Mouse (Mus musculus) WW6 (cell line): ENCODE data around the gene Dnah6.

ENCODE experiments used
- DNase-seq: peaks from one replicate; pipeline ENCODE4 v3.0.0-alpha.2; 2013; ENCODE audit warnings: low read depth, low spot score

Dnah6 gene

GRCm38 (mm10) chr6:73143403-73143802 is 78.0 kb downstream of the Dnah6 start:
- DNase-seq: no peak

GRCm38 (mm10) chr6:73142776-73143175 is 78.7 kb downstream of the Dnah6 start:
- no peak for DNase-seq

DNA sequence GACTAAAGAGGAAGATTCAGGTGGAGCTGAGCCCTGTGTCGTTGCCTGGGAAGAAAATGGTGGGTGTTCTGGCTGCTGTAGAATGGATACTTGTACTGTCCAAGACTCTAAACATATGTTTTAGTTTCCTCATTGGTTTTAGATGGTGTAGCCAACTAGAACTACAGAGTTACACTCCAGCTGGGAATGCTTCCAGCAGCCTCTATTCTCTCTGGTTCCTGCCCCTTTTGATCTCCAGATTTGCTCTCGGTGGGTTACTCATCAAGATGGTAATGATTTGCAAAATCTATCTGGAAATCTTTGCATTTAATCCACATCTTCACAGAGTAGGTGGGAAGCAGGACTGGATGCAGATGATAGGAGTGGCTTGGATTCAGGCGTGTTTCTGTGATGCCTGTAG is 80.6 kb downstream of the Dnah6 start:
- DNase-seq: no peak

- no peak for DNase-seq
Observed at GRCm38 (mm10) chr6:73132784-73133183, 88.7 kb downstream of the Dnah6 start.

DNA sequence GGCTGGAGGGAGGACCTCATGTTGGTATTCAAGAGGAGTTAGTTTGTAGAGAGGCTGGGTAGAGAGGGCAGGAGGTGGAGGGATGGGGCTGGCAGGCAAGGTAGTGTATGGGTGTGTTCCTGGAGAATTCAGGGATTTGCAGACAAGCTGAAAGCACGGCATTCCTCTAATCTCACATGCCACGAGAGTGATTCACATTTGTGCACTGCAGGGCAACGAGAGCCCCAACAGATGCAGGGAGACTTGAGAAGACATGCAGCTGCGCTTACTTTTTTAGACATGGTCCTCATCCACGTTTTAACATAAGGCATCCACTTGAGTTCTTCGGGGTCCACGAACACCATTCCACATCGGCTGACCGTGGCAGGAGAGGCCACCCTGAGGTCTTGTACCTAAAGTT is 93.9 kb downstream of the Dnah6 start:
- DNase-seq: no peak

DNA sequence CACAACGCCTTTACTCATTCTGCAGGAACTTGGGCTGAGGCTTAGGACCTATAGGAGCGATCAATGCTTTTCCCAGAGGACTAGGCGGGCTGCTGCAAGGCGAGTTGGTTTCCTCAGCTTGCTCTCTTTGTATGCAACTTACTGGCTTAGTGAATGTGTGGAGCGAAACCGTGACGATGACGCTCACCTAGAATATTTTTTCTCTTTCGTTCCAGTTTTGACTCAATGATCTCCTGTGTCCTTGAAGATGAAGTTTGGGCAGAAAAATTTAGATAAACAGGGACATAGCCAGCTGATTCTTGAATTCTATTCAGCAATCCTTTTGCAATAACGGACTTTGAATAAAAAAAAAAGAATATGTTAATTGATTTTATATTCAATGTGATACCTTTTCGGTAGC is 101.1 kb downstream of the Dnah6 start:
- DNase-seq: no peak

- no peak for DNase-seq
Observed at GRCm38 (mm10) chr6:73113898-73114297, 107.6 kb downstream of the Dnah6 start.

- DNase-seq: no peak
Observed at GRCm38 (mm10) chr6:73113365-73113764, 108.1 kb downstream of the Dnah6 start.

- no peak for DNase-seq
Observed at GRCm38 (mm10) chr6:73093133-73093532, 128.3 kb downstream of the Dnah6 start.

DNA sequence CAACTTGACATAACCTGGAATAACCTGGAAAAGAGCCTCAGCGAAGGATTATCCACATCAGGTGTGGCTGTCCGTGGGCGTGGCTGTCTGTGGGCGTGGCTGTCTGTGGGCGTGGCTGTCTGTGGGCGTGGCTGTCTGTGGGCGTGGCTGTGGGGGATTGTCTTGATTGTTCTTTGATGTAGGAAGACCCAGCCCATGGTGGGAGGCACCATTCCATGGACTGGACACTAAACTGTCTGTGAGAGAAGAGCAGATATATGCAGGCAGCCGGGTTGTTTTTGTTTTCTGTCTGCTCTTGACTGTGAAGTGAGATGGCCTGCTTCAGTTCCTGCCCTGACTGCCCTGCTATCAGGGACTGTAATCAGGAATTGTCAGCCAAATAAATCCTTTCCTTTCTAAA is 130.6 kb downstream of the Dnah6 start:
- DNase-seq: peak; percentile 7

- DNase-seq: no peak
Observed at GRCm38 (mm10) chr6:73082571-73082970, 138.9 kb downstream of the Dnah6 start.

DNA sequence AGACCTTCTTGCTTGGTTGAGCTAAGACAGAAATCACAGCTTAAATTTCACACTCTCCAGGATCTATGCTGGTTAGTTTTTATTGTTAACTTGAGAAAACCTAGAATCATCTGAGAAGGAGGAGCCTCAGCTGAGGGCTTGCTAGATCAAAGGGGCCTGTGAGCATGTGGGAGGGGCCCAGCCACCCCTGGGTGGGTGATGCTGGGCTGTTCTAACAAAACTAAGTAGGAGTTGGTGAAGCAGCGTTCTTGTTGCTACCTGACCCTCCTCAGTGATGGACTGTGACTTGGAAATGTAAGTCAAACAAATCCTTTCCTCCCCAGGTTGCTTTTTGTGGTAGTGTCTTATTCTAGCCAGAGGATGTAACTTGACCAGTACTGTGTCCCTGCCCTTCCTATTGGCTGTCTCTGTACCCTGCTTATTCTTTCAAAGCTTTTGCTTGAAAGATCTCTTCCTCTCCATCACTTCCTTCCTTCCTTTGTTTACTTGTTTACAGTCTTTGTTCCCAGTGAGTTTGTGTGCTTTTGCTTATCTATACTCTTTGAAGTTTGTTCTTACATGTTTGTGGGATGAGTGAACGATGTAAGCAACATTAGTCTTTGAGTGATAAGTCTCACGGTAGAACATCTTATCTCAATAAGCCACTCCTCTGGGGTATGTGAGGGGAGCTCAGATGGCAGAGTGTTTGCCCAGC is 149.2 kb downstream of the Dnah6 start:
- no peak for DNase-seq

GRCm38 (mm10) chr6:73071214-73071613 is 150.2 kb downstream of the Dnah6 start:
- DNase-seq: no peak

GRCm38 (mm10) chr6:73070663-73071062 is 150.8 kb downstream of the Dnah6 start:
- DNase-seq: no peak

DNA sequence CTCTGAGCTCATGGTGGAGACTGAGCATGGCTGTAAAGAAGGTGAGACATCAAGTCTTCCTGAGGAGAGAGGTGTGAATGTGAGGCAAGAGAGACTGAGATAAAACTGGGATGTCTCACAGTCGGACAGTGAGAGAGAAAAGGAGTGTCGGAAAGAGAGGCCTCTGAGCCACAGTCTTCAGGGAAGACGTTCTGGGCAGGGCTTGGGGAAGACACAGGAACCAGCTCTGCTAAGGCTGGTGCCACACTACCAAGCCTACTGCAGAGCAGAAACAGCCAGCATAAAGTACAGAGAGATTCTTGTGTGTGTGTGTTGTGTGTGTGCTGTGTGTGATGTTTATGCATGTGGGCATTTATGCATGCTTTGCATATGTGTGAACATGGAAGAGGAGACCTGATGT is 156.9 kb downstream of the Dnah6 start:
- DNase-seq: no peak

DNA sequence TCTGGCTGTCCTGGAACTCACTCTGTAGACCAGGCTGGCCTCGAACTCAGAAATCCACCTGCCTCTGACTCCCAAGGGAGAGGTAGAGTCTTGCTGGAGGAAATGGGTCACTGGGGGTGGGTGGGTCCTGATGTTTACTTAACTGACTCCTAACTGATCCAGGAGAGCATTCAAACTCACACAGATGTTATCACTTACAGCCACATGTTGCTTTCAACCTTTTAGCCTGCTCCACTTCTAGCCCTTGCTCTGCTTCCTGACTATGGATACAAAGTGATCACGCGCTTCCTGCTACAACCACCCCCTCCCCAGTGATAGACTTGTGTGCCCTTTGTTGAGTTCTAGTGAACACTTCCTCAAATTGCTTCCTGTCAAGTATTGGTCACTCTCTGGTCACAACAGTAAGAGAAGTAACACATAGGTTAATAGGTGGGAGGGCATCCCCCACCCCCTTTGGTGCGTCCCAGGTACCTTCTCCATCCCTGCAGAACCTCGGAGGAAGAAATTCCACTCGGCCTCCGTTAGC is 161.8 kb downstream of the Dnah6 start:
- no peak for DNase-seq

DNA sequence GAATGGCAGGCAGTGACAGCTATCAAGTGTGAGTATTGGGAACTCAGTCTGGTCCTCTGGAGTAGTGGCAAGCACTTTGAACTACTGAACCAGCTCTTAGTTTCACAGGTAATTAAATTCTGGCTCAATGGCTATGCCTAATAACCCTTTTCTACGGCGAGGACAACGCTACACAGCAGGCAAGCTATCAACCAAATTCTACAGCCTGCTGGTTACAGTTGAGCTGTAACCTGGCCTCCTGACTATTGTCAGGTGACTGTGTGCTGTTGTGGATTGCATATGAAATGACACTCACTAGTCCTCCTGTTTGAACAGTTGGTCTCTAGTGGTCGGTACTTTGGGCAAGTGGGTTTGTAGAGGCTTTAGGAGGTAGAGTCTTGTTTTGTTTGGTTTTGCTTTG is 162.3 kb downstream of the Dnah6 start:
- no peak for DNase-seq

- DNase-seq: no peak
Observed at GRCm38 (mm10) chr6:73055347-73055746, 166.1 kb downstream of the Dnah6 start.

DNA sequence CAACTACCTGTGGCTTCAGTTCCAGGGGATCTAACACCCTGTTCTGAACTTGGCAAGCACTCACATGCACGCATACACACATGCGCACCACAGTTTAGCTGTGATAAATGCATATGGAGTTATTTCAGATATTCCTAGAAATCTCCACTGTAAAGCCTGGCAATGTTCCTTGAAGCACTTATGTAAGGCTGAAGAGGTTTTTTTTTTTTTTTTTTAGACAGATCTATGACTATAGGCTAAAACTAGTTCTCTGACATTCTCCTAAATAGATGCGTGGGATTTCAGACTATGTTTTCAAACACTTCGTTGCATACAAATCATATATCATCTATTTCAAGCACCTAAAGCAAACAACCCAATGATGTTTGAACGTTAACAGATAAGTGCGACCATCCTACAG is 166.6 kb downstream of the Dnah6 start:
- no peak for DNase-seq

DNA sequence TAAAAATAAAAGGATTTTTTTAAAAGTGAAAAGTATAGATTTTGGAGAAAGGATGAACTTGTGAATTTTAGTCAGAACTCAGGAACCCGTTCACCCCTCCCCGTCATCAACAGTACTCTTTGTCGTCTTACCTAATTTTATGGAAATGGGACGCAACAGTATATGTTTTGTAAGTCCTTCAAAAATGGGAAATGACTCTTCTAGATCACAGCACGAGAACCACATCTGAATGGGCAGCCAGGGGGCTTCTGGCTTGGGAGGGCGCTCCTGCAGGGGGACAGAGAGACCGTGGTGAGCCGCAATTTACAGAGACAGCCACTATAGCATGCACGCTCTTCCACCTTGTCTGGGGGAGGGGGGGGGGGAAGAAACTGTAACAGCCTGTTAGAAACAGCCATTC is 167.9 kb downstream of the Dnah6 start:
- DNase-seq: no peak

DNA sequence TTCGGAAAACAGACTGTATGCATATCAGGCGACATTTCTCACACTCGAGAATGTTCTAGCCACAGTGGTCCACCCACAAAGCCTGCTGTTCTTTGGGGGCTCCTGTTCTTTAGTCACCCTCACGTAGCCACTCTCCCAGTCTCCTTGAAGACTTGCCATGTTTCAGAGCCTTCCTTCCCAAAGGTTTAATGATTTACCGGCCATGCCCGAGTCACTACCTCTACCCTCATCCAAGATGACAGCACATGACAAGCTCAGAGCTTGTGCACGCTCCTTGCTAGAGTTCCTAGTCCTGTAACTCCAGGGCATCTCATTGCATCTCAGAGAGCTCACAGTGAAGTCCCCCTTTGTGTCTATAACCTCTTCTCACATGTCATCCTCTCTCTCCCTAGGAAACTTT is 174.2 kb downstream of the Dnah6 start:
- DNase-seq: no peak

- no peak for DNase-seq
Observed at GRCm38 (mm10) chr6:73045944-73046343, 175.5 kb downstream of the Dnah6 start.

- DNase-seq: no peak
Observed at GRCm38 (mm10) chr6:73042278-73042677, 179.2 kb downstream of the Dnah6 start.

GRCm38 (mm10) chr6:73038291-73038690 is 183.2 kb downstream of the Dnah6 start:
- DNase-seq: no peak
